Mouse (Mus musculus) kidney, adult 2 months (tissue): ENCODE measurements around the gene Kcnj6. TPM values are rescaled to one million over a fixed set of nuclear protein-coding genes. Genes with fewer than 3 reads are reported as not detected.

Source experiments
- DNase-seq: peaks from one replicate; pipeline ENCODE4 v3.0.0; 2021
- H3K27ac ChIP-seq: fragments of 200-500 bp; 2 replicates; pipeline ENCODE4 v1.5.1; 2012; ENCODE audit warnings: low read depth, low read length, control low read depth, inconsistent platforms; ENCODE audit not compliant: insufficient read depth
- H3K27me3 ChIP-seq: fragments of 200-500 bp; replicated peaks from 2 replicates; pipeline ENCODE4 v1.6.1; 2012; ENCODE audit warnings: mild to moderate bottlenecking, moderate library complexity, low read length, inconsistent platforms; ENCODE audit not compliant: control insufficient read depth, insufficient read depth
- H3K36me3 ChIP-seq: fragments of 200-500 bp; 2 replicates; pipeline ENCODE4 v1.6.1; 2012; ENCODE audit warnings: mild to moderate bottlenecking, moderate library complexity, low read length, inconsistent platforms; ENCODE audit not compliant: control insufficient read depth, insufficient read depth
- H3K4me1 ChIP-seq: fragments of 200-500 bp; 2 replicates; pipeline ENCODE4 v1.6.1; 2011; ENCODE audit warnings: low read length; ENCODE audit not compliant: control insufficient read depth, insufficient read depth
- H3K4me3 ChIP-seq: fragments of 200-500 bp; 2 replicates; pipeline ENCODE4 v1.5.1; 2011; ENCODE audit warnings: mild to moderate bottlenecking, low read depth, low read length, control low read depth; ENCODE audit not compliant: insufficient read depth
- CTCF ChIP-seq: fragments of 200-500 bp; conservative IDR thresholded peaks from 2 replicates; pipeline ENCODE4 v1.5.1; 2011; ENCODE audit warnings: low read depth, mild to moderate bottlenecking, control low read depth, low read length, moderate library complexity, mixed read lengths; ENCODE audit not compliant: insufficient read depth, insufficient read length
- POLR2A ChIP-seq: fragments of 200-500 bp; IDR thresholded peaks from one replicate; pipeline ENCODE4 v1.6.1; 2011; ENCODE audit warnings: low read depth, low read length, control low read depth
- WGBS: fragments of 180-500 bp; shearing (Covaris S2); methylation state at CpG from one replicate; pipeline ENCODE4 v1.1.7; 2018; 5-methylcytosine and 5-hydroxymethylcytosine counted together
- polyA plus RNA-seq: library from polyadenylated mRNA; depleted of rRNA; stranded (reverse); fragments of >200 nt; gene quantifications from 2 replicates; pipeline ENCODE4 v1.2.3, GENCODE M21; 2012

Gene Kcnj6
- polyA plus RNA-seq, 1 experiment, result not detected

GRCm38 (mm10) chr16:94855990-94856389, 141.5 kb downstream of the Kcnj6 start:
- DNase-seq, result no peak
- Histone ChIP-seq H3K4me1 (no peaks in the 10 kb centered on the region), H3K27me3 (no peaks in the 10 kb centered on the region), H3K27ac (no peak overlapping the region), H3K36me3 (no peaks in the 10 kb centered on the region), H3K4me3 (no peak overlapping the region)
- TF ChIP-seq CTCF (no peak), POLR2A (no peak)
- WGBS, result 94% methylated on average over 5 of the region's 5 CpGs

- 45% methylated on average over 19 of the region's 19 CpGs for WGBS
- no peak overlapping the region for H3K4me3 ChIP-seq
- no peaks in the 10 kb centered on the region for H3K27me3 ChIP-seq
- TF ChIP-seq CTCF (no peak), POLR2A (no peak)
- H3K36me3 ChIP-seq, result no peaks in the 10 kb centered on the region
- no peak overlapping the region for H3K27ac ChIP-seq
- no peaks in the 10 kb centered on the region for H3K4me1 ChIP-seq
- DNase-seq, result no peak
These were observed 144.9 kb downstream of the Kcnj6 start for GRCm38 (mm10) chr16:94852407-94853160.

GRCm38 (mm10) chr16:94850393-94850792, 147.1 kb downstream of the Kcnj6 start:
- Histone ChIP-seq H3K36me3 (no peaks in the 10 kb centered on the region), H3K4me3 (no peak overlapping the region), H3K27ac (no peak overlapping the region), H3K4me1 (no peaks in the 10 kb centered on the region), H3K27me3 (no peaks in the 10 kb centered on the region)
- DNase-seq, result no peak
- WGBS, result 44% methylated on average over 14 of the region's 14 CpGs
- TF ChIP-seq POLR2A (no peak), CTCF (no peak)

- DNase-seq, result no peak
- Histone ChIP-seq H3K27ac (no peak overlapping the region), H3K36me3 (no peaks in the 10 kb centered on the region), H3K27me3 (no peaks in the 10 kb centered on the region), H3K4me1 (no peaks in the 10 kb centered on the region), H3K4me3 (no peak overlapping the region)
- whole genome bisulfite sequencing, result 83% methylated on average over 5 of the region's 5 CpGs
- TF ChIP-seq POLR2A, result no peak
- TF ChIP-seq CTCF, result no peak
These were observed 151.5 kb downstream of the Kcnj6 start for GRCm38 (mm10) chr16:94845996-94846395.

- Histone ChIP-seq H3K27me3 (no peaks in the 10 kb centered on the region), H3K27ac (no peak overlapping the region), H3K4me1 (no peaks in the 10 kb centered on the region), H3K36me3 (no peaks in the 10 kb centered on the region), H3K4me3 (no peak overlapping the region)
- no peak for DNase-seq
- 56% methylated on average over 4 of the region's 4 CpGs for WGBS
- TF ChIP-seq CTCF (no peak), POLR2A (no peak)
These were observed 152.7 kb downstream of the Kcnj6 start for GRCm38 (mm10) chr16:94844769-94845168.

- no peak for DNase-seq
- no peaks in the 10 kb centered on the region for H3K27me3 ChIP-seq
- no peaks in the 10 kb centered on the region for H3K36me3 ChIP-seq
- H3K27ac ChIP-seq, result no peak overlapping the region
- no peak overlapping the region for H3K4me3 ChIP-seq
- TF ChIP-seq CTCF (no peak), POLR2A (no peak)
- 43% methylated on average over 6 of the region's 6 CpGs for WGBS
- H3K4me1 ChIP-seq, result no peaks in the 10 kb centered on the region
These were observed 158.1 kb downstream of the Kcnj6 start for GRCm38 (mm10) chr16:94839398-94839797.

- whole genome bisulfite sequencing, result 61% methylated on average over 9 of the region's 9 CpGs
- H3K36me3 ChIP-seq, result no peaks in the 10 kb centered on the region
- H3K27ac ChIP-seq, result no peak overlapping the region
- H3K4me1 ChIP-seq, result no peaks in the 10 kb centered on the region
- no peak overlapping the region for H3K4me3 ChIP-seq
- H3K27me3 ChIP-seq, result no peaks in the 10 kb centered on the region
- TF ChIP-seq CTCF (no peak), POLR2A (no peak)
- DNase-seq, result no peak
These were observed 159.6 kb downstream of the Kcnj6 start for GRCm38 (mm10) chr16:94837881-94838280.
